Mouse (Mus musculus) ES-E14 (cell line): ENCODE results near the gene Supt3.

ENCODE experiments used
- HCFC1 ChIP-seq: IDR thresholded peaks from 2 replicates; pipeline ENCODE4 v1.6.1; 2012; ENCODE audit warnings: low read length, inconsistent platforms, borderline replicate concordance; ENCODE audit not compliant: insufficient read depth
- MAFK ChIP-seq: IDR thresholded peaks from 2 replicates; pipeline ENCODE4 v1.6.1; 2014; ENCODE audit warnings: mild to moderate bottlenecking, low read depth, low read length, inconsistent platforms; ENCODE audit not compliant: insufficient read depth
- ZC3H11A ChIP-seq: IDR thresholded peaks from 2 replicates; pipeline ENCODE4 v1.6.1; 2012; ENCODE audit warnings: low read depth, mild to moderate bottlenecking, inconsistent platforms, low read length, borderline replicate concordance

GRCm38 (mm10) chr17:45016746-45017145 is 239.8 kb downstream of the Supt3 start:
- TF ChIP-seq HCFC1 (no peak), ZC3H11A (no peak), MAFK (no peak)
